Mouse (Mus musculus): ENCODE measurements at regions not wholly inside any gene's neighbourhood (a gene's known extent, or its start where the extent isn't known, plus 50 kb on each side); places are given as distances from the start of the nearest gene placed in this dataset.

GRCm38 (mm10) chr14:60540111-60540510 lies 93.7 kb upstream of the Spata13 start:
- Histone ChIP-seq H3K9me3 (ENCODE audit: control insufficient read depth, low read length) (no peaks in the 10 kb centered on the region), H3K4me1 (ENCODE audit: control insufficient read depth, insufficient read depth, low read length) (no peaks in the 10 kb centered on the region), H3K27ac (replicated peaks; ENCODE audit: low read depth, low read length) (no peak overlapping the region), H3K36me3 (ENCODE audit: control insufficient read depth, insufficient read depth, low read length) (no peaks in the 10 kb centered on the region), H3K9ac (ENCODE audit: low read length) (no peak overlapping the region), H3K27me3 (ENCODE audit: control insufficient read depth, insufficient read depth, low read length) (no peaks in the 10 kb centered on the region), H3K4me2 (ENCODE audit: low read depth, severe bottlenecking) (no peak overlapping the region), H3K4me3 (ENCODE audit: low read depth, low read length) (no peak overlapping the region)
- DNase-seq (ENCODE audit: low spot score) (no peak), ATAC-seq (ENCODE audit: insufficient number of reproducible peaks, low FRiP score, low TSS enrichment, low read depth) (no peak)
- 83% methylated on average over 4 of the region's 4 CpGs for WGBS

- Histone ChIP-seq H3K9ac (ENCODE audit: low read length) (no peak overlapping the region), H3K27me3 (ENCODE audit: control insufficient read depth, insufficient read depth, low read length) (no peaks in the 10 kb centered on the region), H3K36me3 (ENCODE audit: control insufficient read depth, insufficient read depth, low read length) (no peaks in the 10 kb centered on the region), H3K4me2 (ENCODE audit: low read depth, severe bottlenecking) (no peak overlapping the region), H3K9me3 (ENCODE audit: control insufficient read depth, low read length) (no peaks in the 10 kb centered on the region), H3K4me3 (ENCODE audit: low read depth, low read length) (no peak overlapping the region), H3K27ac (replicated peaks; ENCODE audit: low read depth, low read length) (no peak overlapping the region), H3K4me1 (ENCODE audit: control insufficient read depth, insufficient read depth, low read length) (no peaks in the 10 kb centered on the region)
- ATAC-seq (ENCODE audit: insufficient number of reproducible peaks, low FRiP score, low TSS enrichment, low read depth) (no peak), DNase-seq (ENCODE audit: low spot score) (no peak)
- WGBS, result 82% methylated on average over 5 of the region's 5 CpGs
These were observed 92.2 kb upstream of the Spata13 start for GRCm38 (mm10) chr14:60541596-60541995.

GRCm38 (mm10) chr14:60544767-60545166 lies 89.0 kb upstream of the Spata13 start:
- Histone ChIP-seq H3K4me2 (ENCODE audit: low read depth, severe bottlenecking) (no peak overlapping the region), H3K4me1 (ENCODE audit: control insufficient read depth, insufficient read depth, low read length) (no peaks in the 10 kb centered on the region), H3K9ac (ENCODE audit: low read length) (no peak overlapping the region), H3K4me3 (ENCODE audit: low read depth, low read length) (no peak overlapping the region), H3K27ac (replicated peaks; ENCODE audit: low read depth, low read length) (no peak overlapping the region), H3K27me3 (ENCODE audit: control insufficient read depth, insufficient read depth, low read length) (no peaks in the 10 kb centered on the region), H3K36me3 (ENCODE audit: control insufficient read depth, insufficient read depth, low read length) (no peaks in the 10 kb centered on the region), H3K9me3 (ENCODE audit: control insufficient read depth, low read length) (no peaks in the 10 kb centered on the region)
- DNase-seq (ENCODE audit: low spot score) (no peak), ATAC-seq (ENCODE audit: insufficient number of reproducible peaks, low FRiP score, low TSS enrichment, low read depth) (no peak)

GRCm38 (mm10) chr14:60554222-60554740 lies 79.5 kb upstream of the Spata13 start:
- Histone ChIP-seq H3K9me3 (ENCODE audit: control insufficient read depth, low read length) (no peaks in the 10 kb centered on the region), H3K9ac (ENCODE audit: low read length) (no peak overlapping the region), H3K4me3 (ENCODE audit: low read depth, low read length) (no peak overlapping the region), H3K27ac (replicated peaks; ENCODE audit: low read depth, low read length) (no peak overlapping the region), H3K4me1 (ENCODE audit: control insufficient read depth, insufficient read depth, low read length) (peaks cover 5% of the 10 kb centered on the region; the same call in 1 of the 2 replicates), H3K4me2 (ENCODE audit: low read depth, severe bottlenecking) (no peak overlapping the region), H3K36me3 (ENCODE audit: control insufficient read depth, insufficient read depth, low read length) (no peaks in the 10 kb centered on the region), H3K27me3 (ENCODE audit: control insufficient read depth, insufficient read depth, low read length) (no peaks in the 10 kb centered on the region)
- ATAC-seq (ENCODE audit: insufficient number of reproducible peaks, low FRiP score, low TSS enrichment, low read depth) (no peak), DNase-seq (ENCODE audit: low spot score) (peak; percentile 38)
- 16% methylated on average over 6 of the region's 6 CpGs for WGBS

GRCm38 (mm10) chr14:60556541-60556940 lies 77.3 kb upstream of the Spata13 start:
- H3K27ac ChIP-seq (replicated peaks; ENCODE audit: low read depth, low read length), result no peak overlapping the region
- H3K27me3 ChIP-seq (ENCODE audit: control insufficient read depth, insufficient read depth, low read length), result no peaks in the 10 kb centered on the region
- H3K4me1 ChIP-seq (ENCODE audit: control insufficient read depth, insufficient read depth, low read length), result peaks cover 5% of the 10 kb centered on the region; the same call in 1 of the 2 replicates
- no peak overlapping the region for H3K9ac ChIP-seq (ENCODE audit: low read length)
- ATAC-seq (ENCODE audit: insufficient number of reproducible peaks, low FRiP score, low TSS enrichment, low read depth), result no peak
- H3K9me3 ChIP-seq (ENCODE audit: control insufficient read depth, low read length), result no peaks in the 10 kb centered on the region
- WGBS, result 76% methylated on average over 5 of the region's 5 CpGs
- no peak overlapping the region for H3K4me3 ChIP-seq (ENCODE audit: low read depth, low read length)
- no peak for DNase-seq (ENCODE audit: low spot score)
- H3K36me3 ChIP-seq (ENCODE audit: control insufficient read depth, insufficient read depth, low read length), result no peaks in the 10 kb centered on the region
- no peak overlapping the region for H3K4me2 ChIP-seq (ENCODE audit: low read depth, severe bottlenecking)

- no peak overlapping the region for H3K4me3 ChIP-seq (ENCODE audit: low read depth, low read length)
- no peak for DNase-seq (ENCODE audit: low spot score)
- no peaks in the 10 kb centered on the region for H3K9me3 ChIP-seq (ENCODE audit: control insufficient read depth, low read length)
- ATAC-seq (ENCODE audit: insufficient number of reproducible peaks, low FRiP score, low TSS enrichment, low read depth), result no peak
- peaks cover 5% of the 10 kb centered on the region; the same call in 1 of the 2 replicates for H3K4me1 ChIP-seq (ENCODE audit: control insufficient read depth, insufficient read depth, low read length)
- no peaks in the 10 kb centered on the region for H3K36me3 ChIP-seq (ENCODE audit: control insufficient read depth, insufficient read depth, low read length)
- H3K27me3 ChIP-seq (ENCODE audit: control insufficient read depth, insufficient read depth, low read length), result no peaks in the 10 kb centered on the region
- WGBS, result 76% methylated on average over 4 of the region's 4 CpGs
- H3K4me2 ChIP-seq (ENCODE audit: low read depth, severe bottlenecking), result no peak overlapping the region
- no peak overlapping the region for H3K9ac ChIP-seq (ENCODE audit: low read length)
- no peak overlapping the region for H3K27ac ChIP-seq (replicated peaks; ENCODE audit: low read depth, low read length)
These were observed 76.8 kb upstream of the Spata13 start for GRCm38 (mm10) chr14:60557020-60557419.

GRCm38 (mm10) chr14:60559376-60559775 lies 74.4 kb upstream of the Spata13 start:
- no peak overlapping the region for H3K4me3 ChIP-seq (ENCODE audit: low read depth, low read length)
- ATAC-seq (ENCODE audit: insufficient number of reproducible peaks, low FRiP score, low TSS enrichment, low read depth) (no peak), DNase-seq (ENCODE audit: low spot score) (no peak)
- no peaks in the 10 kb centered on the region for H3K27me3 ChIP-seq (ENCODE audit: control insufficient read depth, insufficient read depth, low read length)
- H3K27ac ChIP-seq (replicated peaks; ENCODE audit: low read depth, low read length), result no peak overlapping the region
- H3K36me3 ChIP-seq (ENCODE audit: control insufficient read depth, insufficient read depth, low read length), result no peaks in the 10 kb centered on the region
- no peak overlapping the region for H3K9ac ChIP-seq (ENCODE audit: low read length)
- 73% methylated on average over 5 of the region's 5 CpGs for WGBS
- no peaks in the 10 kb centered on the region for H3K9me3 ChIP-seq (ENCODE audit: control insufficient read depth, low read length)
- no peak overlapping the region for H3K4me2 ChIP-seq (ENCODE audit: low read depth, severe bottlenecking)
- H3K4me1 ChIP-seq (ENCODE audit: control insufficient read depth, insufficient read depth, low read length), result peaks cover 2% of the 10 kb centered on the region; the same call in 1 of the 2 replicates

GRCm38 (mm10) chr14:60559826-60560529 lies 73.8 kb upstream of the Spata13 start:
- no peak overlapping the region for H3K27ac ChIP-seq (replicated peaks; ENCODE audit: low read depth, low read length)
- no peak overlapping the region for H3K4me2 ChIP-seq (ENCODE audit: low read depth, severe bottlenecking)
- DNase-seq (ENCODE audit: low spot score), result peak; percentile 41
- no peak overlapping the region for H3K9ac ChIP-seq (ENCODE audit: low read length)
- H3K4me1 ChIP-seq (ENCODE audit: control insufficient read depth, insufficient read depth, low read length), result no peaks in the 10 kb centered on the region
- 77% methylated on average over 13 of the region's 13 CpGs for WGBS
- no peak for ATAC-seq (ENCODE audit: insufficient number of reproducible peaks, low FRiP score, low TSS enrichment, low read depth)
- H3K4me3 ChIP-seq (ENCODE audit: low read depth, low read length), result no peak overlapping the region
- H3K27me3 ChIP-seq (ENCODE audit: control insufficient read depth, insufficient read depth, low read length), result no peaks in the 10 kb centered on the region
- no peaks in the 10 kb centered on the region for H3K36me3 ChIP-seq (ENCODE audit: control insufficient read depth, insufficient read depth, low read length)
- H3K9me3 ChIP-seq (ENCODE audit: control insufficient read depth, low read length), result no peaks in the 10 kb centered on the region

- Histone ChIP-seq H3K27ac (replicated peaks; ENCODE audit: low read depth, low read length) (no peak overlapping the region), H3K4me1 (ENCODE audit: control insufficient read depth, insufficient read depth, low read length) (no peaks in the 10 kb centered on the region), H3K9ac (ENCODE audit: low read length) (no peak overlapping the region), H3K36me3 (ENCODE audit: control insufficient read depth, insufficient read depth, low read length) (no peaks in the 10 kb centered on the region), H3K4me3 (ENCODE audit: low read depth, low read length) (no peak overlapping the region), H3K9me3 (ENCODE audit: control insufficient read depth, low read length) (no peaks in the 10 kb centered on the region), H3K4me2 (ENCODE audit: low read depth, severe bottlenecking) (no peak overlapping the region), H3K27me3 (ENCODE audit: control insufficient read depth, insufficient read depth, low read length) (no peaks in the 10 kb centered on the region)
- DNase-seq (ENCODE audit: low spot score), result no peak
- WGBS, result 78% methylated on average over 5 of the region's 5 CpGs
- ATAC-seq (ENCODE audit: insufficient number of reproducible peaks, low FRiP score, low TSS enrichment, low read depth), result no peak
These were observed 57.5 kb upstream of the Spata13 start for GRCm38 (mm10) chr14:60576281-60576680.

Data from limb, embryonic 11.5 days (tissue).